Mouse (Mus musculus) cortical plate, adult 2 months (tissue): ENCODE results near the gene Itga10. TPM values are rescaled to one million over a fixed set of nuclear protein-coding genes. Genes with fewer than 3 reads are reported as not detected.

Experiments
- H3K27ac ChIP-seq: fragments of 200-500 bp; 2 replicates; pipeline ENCODE4 v1.5.1; 2012; ENCODE audit warnings: low read length, control low read depth, inconsistent platforms; ENCODE audit not compliant: insufficient read depth
- H3K4me1 ChIP-seq: fragments of 200-500 bp; 2 replicates; pipeline ENCODE4 v1.6.1; 2011; ENCODE audit warnings: low read length; ENCODE audit not compliant: control insufficient read depth, insufficient read depth
- H3K4me3 ChIP-seq: fragments of 200-500 bp; 2 replicates; pipeline ENCODE4 v1.5.1; 2011; ENCODE audit warnings: mild to moderate bottlenecking, low read length, control low read depth; ENCODE audit not compliant: insufficient read depth
- CTCF ChIP-seq: fragments of 200-500 bp; IDR thresholded peaks from 2 replicates; pipeline ENCODE4 v1.5.1; 2011; ENCODE audit warnings: mild to moderate bottlenecking, control low read depth, low read length; ENCODE audit not compliant: insufficient read depth; ENCODE audit errors: extremely low read depth
- POLR2A ChIP-seq: fragments of 200-500 bp; IDR thresholded peaks from 2 replicates; pipeline ENCODE4 v1.6.1; 2011; ENCODE audit warnings: mild to moderate bottlenecking, low read length, control low read depth; ENCODE audit not compliant: insufficient read depth; ENCODE audit errors: extremely low read depth
- polyA plus RNA-seq: library from polyadenylated mRNA; depleted of rRNA; stranded (reverse); fragments of >200 nt; gene quantifications from 2 replicates; pipeline ENCODE4 v1.2.3, GENCODE M21; 2012

The Itga10 gene
- polyA plus RNA-seq, 1 experiment = 2.9 TPM

DNA sequence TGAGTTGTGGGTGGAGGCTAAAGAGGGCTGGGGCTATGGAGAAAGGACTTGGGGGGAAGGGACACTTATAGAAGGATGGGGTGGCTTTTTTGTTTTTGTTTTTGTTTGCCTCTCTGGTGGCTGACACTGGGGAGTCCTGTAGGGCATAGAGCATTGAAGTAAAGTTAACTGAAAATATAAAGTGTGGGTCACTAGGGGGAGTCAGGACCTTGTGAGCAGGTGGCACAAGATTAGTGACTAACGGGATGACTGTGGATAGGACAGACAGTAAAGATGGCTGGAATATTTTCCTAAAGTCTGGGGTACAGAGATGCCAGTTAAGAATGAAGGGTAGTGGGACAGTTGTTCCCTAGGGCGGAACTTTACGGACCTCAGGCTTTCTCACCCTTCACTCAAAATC, 44.9 kb downstream of the Itga10 start:
- Histone ChIP-seq H3K4me1 (no peaks in the 10 kb centered on the region), H3K27ac (no peak overlapping the region), H3K4me3 (no peak overlapping the region)
- TF ChIP-seq POLR2A (no peak), CTCF (no peak)

DNA sequence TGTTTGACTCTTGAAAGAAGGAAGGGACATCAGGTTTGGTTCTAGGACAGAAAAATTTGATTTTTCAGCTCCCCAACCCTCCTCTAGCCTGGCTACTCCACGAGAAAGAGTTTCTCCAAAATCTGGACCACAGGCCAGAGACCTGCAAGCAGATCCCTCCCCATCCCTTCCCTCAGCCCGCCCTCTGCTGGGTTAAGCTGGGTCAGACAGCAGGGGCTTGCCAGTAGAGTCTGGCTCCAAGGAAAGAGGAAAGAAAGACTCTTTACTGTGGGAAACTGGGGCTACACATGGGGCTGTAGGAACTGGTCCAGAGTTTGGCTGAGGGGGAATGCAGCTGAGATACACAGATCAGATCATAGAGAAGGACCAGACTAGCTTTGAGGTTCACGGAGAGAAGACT, 47.1 kb downstream of the Itga10 start:
- H3K4me1 ChIP-seq = no peaks in the 10 kb centered on the region

DNA sequence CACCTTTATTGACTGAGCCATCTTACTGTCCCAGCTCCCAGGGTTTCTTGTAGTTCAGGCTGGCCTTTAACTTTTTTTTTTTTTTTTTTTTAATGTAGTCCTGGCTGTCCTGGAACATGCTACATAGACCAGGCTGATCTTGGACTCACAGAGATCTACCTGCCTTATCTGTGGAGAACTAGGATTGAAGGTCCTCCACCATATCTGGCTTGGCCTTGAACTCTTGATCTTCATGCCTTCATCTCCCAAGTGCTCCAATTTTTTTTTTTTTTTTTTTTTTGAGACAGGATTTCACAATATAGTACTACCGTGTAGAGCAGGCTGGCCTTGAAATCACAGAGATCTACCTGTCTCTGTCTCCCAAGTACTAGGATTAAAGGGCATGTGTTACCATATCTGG, 48.2 kb downstream of the Itga10 start:
- TF ChIP-seq CTCF = no peak
- Histone ChIP-seq H3K27ac (no peak overlapping the region), H3K4me3 (no peak overlapping the region), H3K4me1 (no peaks in the 10 kb centered on the region)

More for the DNA sequence above, 47.1 kb downstream of the Itga10 start:
- H3K4me3 ChIP-seq = no peak overlapping the region
- TF ChIP-seq CTCF (no peak), POLR2A (no peak)
- H3K27ac ChIP-seq = no peak overlapping the region; the same call in 1 of the 2 replicates

DNA sequence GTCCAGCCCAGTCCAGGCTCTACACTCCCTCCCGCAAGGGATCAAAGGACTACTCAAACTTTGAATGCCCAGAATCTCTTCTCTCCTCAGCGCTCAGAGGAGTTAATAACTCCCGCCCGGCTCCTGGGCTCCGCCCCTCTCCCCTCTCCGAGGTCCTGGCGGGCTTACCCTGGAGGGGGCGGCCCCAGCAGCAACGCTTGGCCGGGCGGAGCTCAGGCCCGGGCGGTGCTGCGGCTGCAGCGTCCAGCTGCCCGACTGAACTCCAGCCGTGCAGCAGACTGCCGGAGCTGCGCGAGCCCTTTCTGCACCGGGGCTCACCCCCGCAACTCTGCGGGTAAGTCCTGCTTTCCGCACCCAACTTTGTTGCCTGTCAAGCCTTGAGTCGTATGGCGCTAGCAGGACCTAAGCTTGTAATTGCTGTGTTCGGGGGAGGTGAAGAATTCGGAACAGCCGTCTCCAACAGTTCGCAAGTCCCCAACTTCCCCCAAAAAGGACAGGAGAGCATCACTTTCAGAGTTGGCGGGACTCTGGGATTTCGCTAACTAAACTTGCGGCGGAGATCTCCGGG, 50.9 kb downstream of the Itga10 start, which contains the start of gene Pias3:
Pias3 (plus strand) TSS at position 187 of the 568 bp plus-strand sequence.
- peak within 1 kb of the TSS; percentile 86 for H3K4me3 ChIP-seq
- H3K27ac ChIP-seq = peak within 1 kb of the TSS; percentile 76; the same call in 1 of the 2 replicates
- TF ChIP-seq POLR2A (peak; percentile 48; the same call in 1 of the 2 replicates), CTCF (no peak)
- H3K4me1 ChIP-seq = no peaks in the 10 kb centered on the region

DNA sequence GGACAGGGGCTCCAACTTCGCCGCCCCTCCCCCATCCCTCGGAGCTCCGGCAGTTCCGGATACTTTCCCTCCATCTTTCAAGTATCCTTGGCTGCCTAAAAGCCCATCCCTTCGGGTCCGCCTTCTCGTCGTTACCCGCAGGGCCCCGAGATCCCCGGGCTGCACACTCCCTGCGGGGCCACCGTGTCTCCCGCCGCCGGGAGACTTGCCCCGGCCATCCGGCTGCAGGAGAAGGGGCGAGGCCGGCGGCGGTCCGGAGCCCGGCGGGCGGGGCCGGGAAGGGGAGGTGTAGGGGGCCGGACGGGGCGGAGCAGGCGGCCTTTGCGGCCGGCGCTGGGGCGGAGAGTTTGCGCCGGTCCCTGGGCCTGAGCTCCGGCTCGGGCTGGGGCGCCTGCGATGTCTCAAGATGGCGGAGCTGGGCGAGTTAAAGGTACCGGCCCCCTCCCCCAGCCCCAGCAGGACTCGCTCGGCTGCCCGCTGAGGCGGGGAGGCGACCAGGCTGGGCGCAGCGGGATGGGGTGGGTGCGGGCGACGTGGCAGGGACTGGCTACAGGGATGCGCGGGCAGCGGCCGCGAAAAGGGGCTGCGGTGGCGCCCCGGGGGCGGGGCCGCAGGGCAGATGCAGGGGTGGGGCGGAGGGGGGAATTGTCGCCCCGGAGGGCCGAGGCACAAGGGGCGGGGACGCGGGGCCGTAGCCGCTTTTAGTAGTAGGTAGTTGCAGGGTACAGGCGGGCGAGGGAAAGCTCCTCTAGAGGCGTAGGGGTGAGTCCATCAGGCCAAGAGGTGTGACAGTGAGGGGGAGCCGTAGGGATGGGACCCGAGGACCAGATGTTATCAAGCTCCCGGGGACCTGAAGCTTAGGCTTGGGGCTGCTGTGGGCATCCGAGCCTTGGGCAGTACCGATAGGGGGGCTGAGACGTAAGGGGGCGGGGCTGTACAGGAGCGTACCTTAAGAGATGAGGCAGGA, 51.7 kb downstream of the Itga10 start:
- Histone ChIP-seq H3K4me3 (peak overlapping the region; percentile 86), H3K27ac (peak overlapping the region; percentile 76; the same call in 1 of the 2 replicates), H3K4me1 (no peaks in the 10 kb centered on the region)
- TF ChIP-seq POLR2A (no peak), CTCF (no peak)

DNA sequence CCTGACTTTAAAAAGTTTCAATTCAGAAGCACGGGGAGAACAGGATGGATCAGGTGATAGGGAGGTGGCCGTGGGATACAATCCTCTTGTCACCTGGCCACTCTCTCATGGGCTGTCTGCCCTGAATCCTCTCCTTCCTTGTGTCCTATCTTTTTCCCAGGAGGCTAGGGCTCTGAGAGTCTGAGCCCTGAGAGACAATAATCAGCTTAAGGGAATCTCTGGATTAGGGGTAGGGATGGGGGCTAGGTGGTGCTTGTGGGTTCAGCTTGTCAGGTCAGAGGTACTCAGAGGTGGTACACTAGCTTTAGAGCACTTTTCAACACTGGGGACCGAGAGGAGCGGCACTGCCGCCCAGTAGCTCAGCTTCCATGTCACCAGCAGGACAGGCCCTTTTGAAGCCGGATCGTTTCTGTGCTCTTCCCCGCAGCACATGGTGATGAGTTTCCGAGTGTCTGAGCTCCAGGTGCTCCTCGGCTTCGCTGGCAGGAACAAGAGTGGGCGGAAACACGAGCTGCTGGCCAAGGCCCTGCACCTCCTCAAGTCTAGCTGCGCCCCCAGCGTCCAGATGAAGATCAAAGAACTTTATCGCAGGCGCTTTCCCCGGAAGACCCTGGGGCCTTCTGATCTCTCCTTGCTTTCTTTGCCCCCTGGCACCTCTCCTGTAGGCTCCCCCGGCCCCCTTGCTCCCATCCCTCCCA, 53.8 kb downstream of the Itga10 start:
- Histone ChIP-seq H3K27ac (no peak overlapping the region), H3K4me3 (no peak overlapping the region), H3K4me1 (no peaks in the 10 kb centered on the region)
- TF ChIP-seq POLR2A = no peak
- TF ChIP-seq CTCF = no peak

DNA sequence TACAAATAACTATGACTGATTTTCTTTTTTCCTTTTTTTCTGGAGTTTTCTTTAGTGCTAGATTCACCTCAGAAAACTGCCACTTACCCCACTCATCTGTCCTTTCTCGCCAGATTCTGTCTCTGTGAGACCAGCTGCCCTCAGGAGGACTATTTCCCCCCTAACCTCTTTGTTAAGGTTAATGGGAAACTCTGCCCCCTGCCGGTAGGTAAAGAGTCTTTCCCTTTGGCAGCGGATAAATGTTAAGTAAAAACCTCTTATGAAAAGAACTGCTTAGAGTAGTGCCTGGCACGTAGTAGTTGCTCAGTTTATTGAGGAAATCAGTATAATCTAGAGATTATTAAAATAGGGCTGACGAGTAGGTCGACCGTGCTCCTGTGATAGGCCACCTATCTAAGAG, 55.0 kb downstream of the Itga10 start:
- Histone ChIP-seq H3K4me3 (no peak overlapping the region), H3K27ac (no peak overlapping the region), H3K4me1 (no peaks in the 10 kb centered on the region)
- TF ChIP-seq POLR2A (no peak), CTCF (no peak)

DNA sequence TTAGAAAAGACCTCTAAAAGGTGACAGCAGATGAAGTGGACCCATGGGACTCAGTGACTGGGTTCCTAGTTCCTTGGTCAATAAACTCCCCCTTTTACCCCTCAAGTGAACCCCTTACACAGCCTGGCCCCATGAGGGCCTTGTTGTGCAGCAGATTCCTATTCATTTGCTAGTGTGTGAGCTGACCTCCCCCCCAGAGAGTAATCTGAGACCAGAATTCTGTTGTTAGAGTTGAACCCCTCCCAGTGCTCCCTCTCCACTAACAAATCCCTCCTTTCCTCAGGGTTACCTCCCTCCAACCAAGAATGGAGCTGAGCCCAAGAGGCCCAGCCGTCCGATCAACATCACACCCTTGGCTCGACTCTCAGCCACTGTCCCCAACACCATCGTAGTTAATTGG, 55.6 kb downstream of the Itga10 start:
- no peaks in the 10 kb centered on the region for H3K4me1 ChIP-seq
- no peak overlapping the region for H3K4me3 ChIP-seq
- TF ChIP-seq POLR2A = no peak
- no peak for TF ChIP-seq CTCF
- H3K27ac ChIP-seq = no peak overlapping the region

DNA sequence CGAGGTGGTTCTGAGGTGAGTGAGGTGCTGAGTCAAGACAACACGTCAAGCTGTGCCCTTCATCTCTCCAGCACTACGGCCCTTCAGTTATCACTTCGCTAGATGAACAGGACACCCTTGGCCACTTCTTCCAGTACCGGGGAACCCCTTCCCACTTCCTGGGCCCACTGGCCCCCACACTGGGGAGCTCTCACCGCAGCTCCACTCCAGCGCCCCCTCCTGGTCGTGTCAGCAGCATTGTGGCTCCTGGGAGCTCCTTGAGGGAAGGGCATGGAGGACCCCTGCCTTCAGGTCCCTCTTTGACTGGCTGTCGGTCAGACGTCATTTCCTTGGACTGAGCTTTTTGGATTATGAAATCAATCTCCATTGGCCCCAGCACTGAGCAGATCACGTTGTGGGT, 59.4 kb downstream of the Itga10 start:
- H3K27ac ChIP-seq = no peak overlapping the region
- no peaks in the 10 kb centered on the region for H3K4me1 ChIP-seq
- TF ChIP-seq POLR2A (no peak), CTCF (0 out of 2 replicates have a peak, but pooled peaks have one; percentile 20)
- no peak overlapping the region for H3K4me3 ChIP-seq

DNA sequence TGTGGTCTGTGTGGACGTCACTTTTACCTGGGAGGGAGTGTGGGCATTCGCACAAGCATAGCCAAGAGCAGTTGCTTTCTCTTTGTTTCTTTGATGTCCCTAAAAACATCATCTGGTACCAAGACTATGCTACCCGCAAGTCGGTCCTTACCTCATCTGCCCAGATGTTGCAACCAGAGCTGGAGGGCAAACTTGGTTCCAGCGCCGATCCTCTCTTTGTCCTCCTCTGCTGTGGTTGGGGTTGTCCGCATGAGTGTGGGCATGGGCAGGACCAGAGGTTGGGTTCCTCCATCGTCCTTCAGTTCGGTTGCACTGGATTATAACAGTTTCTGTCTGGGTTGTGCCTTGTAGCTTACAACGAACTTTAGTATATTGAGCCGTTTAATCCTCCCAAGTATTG, 60.8 kb downstream of the Itga10 start:
- Histone ChIP-seq H3K4me1 (no peaks in the 10 kb centered on the region), H3K4me3 (no peak overlapping the region), H3K27ac (no peak overlapping the region)
- TF ChIP-seq CTCF = no peak
- TF ChIP-seq POLR2A = no peak
